10 mouse cellular contexts compared by ENCODE assay signal in genomic region chr7:144764013-144764412, GRCm38 (mm10). TPM values are rescaled to one million over a fixed set of nuclear protein-coding genes. Genes with fewer than 3 reads are reported as not detected.
"Had no signal": no experiment of that assay in that cellular context is flagged by ENCODE, and none has a peak within 500 bp of the region (broad histone marks: within the 10 kb centered on the region; RNA-seq: fewer than 3 reads in every experiment).

No protein-coding gene starts in this region.

- DNase-seq: lung, adult 2 months; spleen, adult 18-20 months; thymus, postnatal 36 days had no signal

- H3K4me1 ChIP-seq: liver, embryonic 15.5 days; neural tube, embryonic 12.5 days had no signal

- H3K27me3 ChIP-seq: midbrain, embryonic 15.5 days had no signal

- H3K9ac ChIP-seq: liver, embryonic 15.5 days; midbrain, embryonic 15.5 days; neural tube, embryonic 12.5 days had no signal

- H3K36me3 ChIP-seq: limb, embryonic 10.5 days; liver, embryonic 15.5 days; midbrain, embryonic 15.5 days; neural tube, embryonic 12.5 days had no signal

- ATAC-seq: midbrain, embryonic 15.5 days had no signal

- H3K4me2 ChIP-seq: liver, embryonic 11.5 days; liver, embryonic 15.5 days; midbrain, embryonic 15.5 days; neural tube, embryonic 12.5 days had no signal

- H3K9me3 ChIP-seq: limb, embryonic 10.5 days; liver, embryonic 15.5 days; midbrain, embryonic 15.5 days; neural tube, embryonic 12.5 days had no signal

- H3K27ac ChIP-seq: limb, embryonic 10.5 days; liver, embryonic 15.5 days; midbrain, embryonic 15.5 days; neural tube, embryonic 12.5 days had no signal

- H3K4me3 ChIP-seq: limb, embryonic 10.5 days; liver, embryonic 15.5 days; midbrain, embryonic 15.5 days; neural tube, embryonic 12.5 days had no signal

RNA-seq across cellular contexts. Expression of gene Ano1, which starts 12.2 kb away (rescaled TPM):
- total RNA-seq: megakaryocyte progenitor cell, adult 5-6 weeks; neutrophil, adult 5-6 weeks had no signal
